Mouse (Mus musculus) adipocyte (in vitro differentiated cells): ENCODE measurements at regions not wholly inside any gene's neighbourhood (a gene's known extent, or its start where the extent isn't known, plus 50 kb on each side); places are given as distances from the start of the nearest gene placed in this dataset.

ENCODE experiments used
- DNase-seq: peaks from one replicate; pipeline ENCODE4 v3.0.0-alpha.2; 2016; ENCODE audit warnings: low spot score

GRCm38 (mm10) chr7:95688151-95689146 is 482.6 kb upstream of the Tenm4 start:
- DNase-seq: no peak

- DNase-seq: no peak
Measured at GRCm38 (mm10) chr7:95689161-95689833, 481.7 kb upstream of the Tenm4 start.

- no peak for DNase-seq
Measured at GRCm38 (mm10) chr7:95699506-95699905, 471.5 kb upstream of the Tenm4 start.

- DNase-seq: no peak
Measured at GRCm38 (mm10) chr7:95710088-95710487, 461.0 kb upstream of the Tenm4 start.

- no peak for DNase-seq
Measured at GRCm38 (mm10) chr7:95720083-95720482, 451.0 kb upstream of the Tenm4 start.

GRCm38 (mm10) chr7:95725716-95726487 is 445.1 kb upstream of the Tenm4 start:
- no peak for DNase-seq

- DNase-seq: no peak
Measured at GRCm38 (mm10) chr7:95733807-95734206, 437.2 kb upstream of the Tenm4 start.

GRCm38 (mm10) chr7:95734587-95734986 is 436.5 kb upstream of the Tenm4 start:
- DNase-seq: no peak

- DNase-seq: no peak
Measured at GRCm38 (mm10) chr7:95736716-95737115, 434.3 kb upstream of the Tenm4 start.

GRCm38 (mm10) chr7:95738725-95739245 is 432.3 kb upstream of the Tenm4 start:
- DNase-seq: no peak

GRCm38 (mm10) chr7:95739779-95740178 is 431.3 kb upstream of the Tenm4 start:
- DNase-seq: no peak

- no peak for DNase-seq
Measured at GRCm38 (mm10) chr7:95758375-95758774, 412.7 kb upstream of the Tenm4 start.

- no peak for DNase-seq
Measured at GRCm38 (mm10) chr7:95760945-95761661, 409.9 kb upstream of the Tenm4 start.

- DNase-seq: no peak
Measured at GRCm38 (mm10) chr7:95766356-95767150, 404.5 kb upstream of the Tenm4 start.

- DNase-seq: no peak
Measured at GRCm38 (mm10) chr7:95784523-95784922, 386.5 kb upstream of the Tenm4 start.

- no peak for DNase-seq
Measured at GRCm38 (mm10) chr7:95787543-95787942, 383.5 kb upstream of the Tenm4 start.

GRCm38 (mm10) chr7:95787951-95788350 is 383.1 kb upstream of the Tenm4 start:
- DNase-seq: no peak

GRCm38 (mm10) chr7:95789424-95789823 is 381.6 kb upstream of the Tenm4 start:
- no peak for DNase-seq

- no peak for DNase-seq
Measured at GRCm38 (mm10) chr7:95799022-95799421, 372.0 kb upstream of the Tenm4 start.

- no peak for DNase-seq
Measured at GRCm38 (mm10) chr7:95809626-95810025, 361.4 kb upstream of the Tenm4 start.

GRCm38 (mm10) chr7:95810096-95810495 is 360.9 kb upstream of the Tenm4 start:
- DNase-seq: no peak
